Mouse (Mus musculus) brain, embryonic 14.5 days (tissue): Measurements from ENCODE around the gene Nkrf.

Experiments used
- CTCF ChIP-seq: fragments of 200-500 bp; IDR thresholded peaks from 2 replicates; pipeline ENCODE4 v1.5.1; 2012; ENCODE audit warnings: inconsistent platforms, mild to moderate bottlenecking, moderate library complexity, borderline replicate concordance; ENCODE audit not compliant: insufficient read depth, insufficient read length; ENCODE audit errors: extremely low read depth
- POLR2A ChIP-seq: fragments of 200-500 bp; IDR thresholded peaks from 2 replicates; pipeline ENCODE4 v1.6.1; 2012; ENCODE audit warnings: mild to moderate bottlenecking, inconsistent platforms, borderline replicate concordance; ENCODE audit not compliant: poor library complexity, insufficient read depth, insufficient read length, severe bottlenecking; ENCODE audit errors: extremely low read depth

DNA sequence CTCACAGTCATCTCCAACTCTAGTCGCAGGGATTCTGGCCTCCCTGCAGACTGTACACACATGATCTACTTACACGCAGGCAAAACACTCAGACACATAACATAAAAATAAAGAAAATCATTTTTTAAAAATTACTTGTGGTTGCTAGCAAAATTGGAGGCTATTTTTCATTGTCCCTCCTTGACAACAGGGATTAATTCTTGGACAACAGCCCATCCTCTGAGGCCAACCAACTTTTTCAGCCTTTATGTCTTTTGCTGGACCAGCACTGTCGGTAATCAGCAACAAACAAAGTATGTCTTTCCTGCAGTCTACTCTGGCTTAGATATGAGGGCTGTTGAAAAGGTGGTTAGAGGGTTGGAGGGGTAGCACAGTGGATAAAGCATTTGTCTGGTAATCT is 38.4 kb upstream of the Nkrf start:
- TF ChIP-seq CTCF (no peak), POLR2A (no peak)
